Mouse (Mus musculus) heart, postnatal 0 days (tissue): ENCODE measurements around the gene Clec2l.

ENCODE experiments used
- CTCF ChIP-seq: IDR thresholded peaks from 2 replicates; pipeline ENCODE4 v1.5.1; 2016; ENCODE audit warnings: antibody characterized with exemption, control low read depth, low read depth
- EP300 ChIP-seq: IDR thresholded peaks from 2 replicates; pipeline ENCODE4 v1.6.1; 2016; ENCODE audit warnings: antibody characterized with exemption, low read depth

GRCm38 (mm10) chr6:38719229-38719628 lies 56.4 kb downstream of the Clec2l start:
- TF ChIP-seq CTCF, result no peak
- no peak for TF ChIP-seq EP300
